Mouse (Mus musculus) ovary, postnatal 36 days (tissue): Measurements from ENCODE around the gene Rasa3.

Source experiments
- DNase-seq: peaks from one replicate; pipeline ENCODE4 v3.0.0; 2022; ENCODE audit warnings: low spot score, mixed read lengths

The Rasa3 gene

GRCm38 (mm10) chr8:13648377-13649153 lies 28.8 kb downstream of the Rasa3 start:
- no peak for DNase-seq

DNA sequence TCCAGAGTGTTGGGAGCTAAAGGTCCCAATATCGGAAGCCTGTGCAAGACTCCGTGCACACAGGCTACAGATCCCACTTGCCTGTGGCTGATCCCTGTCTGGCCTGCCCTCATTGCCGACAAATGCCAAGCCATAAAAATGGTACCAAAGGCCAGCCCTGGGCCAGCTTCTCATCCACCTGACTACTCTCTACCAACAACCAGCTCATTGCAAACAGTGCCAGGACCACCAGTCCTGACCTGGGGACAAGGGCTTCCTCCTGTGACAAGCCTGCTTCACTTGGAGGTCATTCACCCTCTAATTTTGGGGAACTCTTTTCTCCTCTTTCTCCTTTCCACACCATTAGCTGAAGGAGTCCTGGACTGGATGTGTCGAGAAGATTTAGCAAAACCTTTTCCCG lies 29.8 kb downstream of the Rasa3 start:
- DNase-seq: no peak

GRCm38 (mm10) chr8:13644932-13645676 lies 32.3 kb downstream of the Rasa3 start:
- no peak for DNase-seq

- no peak for DNase-seq
These were observed 33.2 kb downstream of the Rasa3 start for GRCm38 (mm10) chr8:13644155-13644554.

GRCm38 (mm10) chr8:13642659-13643181 lies 34.7 kb downstream of the Rasa3 start:
- no peak for DNase-seq

- peak; percentile 39 for DNase-seq
These were observed 36.2 kb downstream of the Rasa3 start for GRCm38 (mm10) chr8:13641206-13641605.

- no peak for DNase-seq
These were observed 36.9 kb downstream of the Rasa3 start for GRCm38 (mm10) chr8:13640452-13640883.

DNA sequence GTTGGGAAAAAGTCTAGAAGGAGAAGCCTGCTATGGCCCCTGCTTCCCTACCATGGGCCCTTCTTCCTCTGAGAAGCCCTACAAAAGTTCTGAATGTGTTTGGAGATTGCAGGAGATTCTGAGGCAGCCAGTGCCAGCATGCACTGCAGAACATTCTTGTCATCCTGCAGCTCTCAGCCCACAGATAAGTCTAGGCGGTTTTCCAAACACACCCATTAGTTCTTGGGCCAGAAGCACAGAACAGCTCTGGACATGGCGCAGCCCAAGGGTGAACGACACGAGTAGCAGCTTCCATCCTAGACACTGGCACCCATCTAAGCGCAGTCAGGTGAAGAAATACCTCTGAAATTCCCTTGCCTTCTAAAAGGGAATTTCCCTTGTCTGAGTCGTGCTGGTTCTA lies 44.3 kb downstream of the Rasa3 start:
- no peak for DNase-seq

DNA sequence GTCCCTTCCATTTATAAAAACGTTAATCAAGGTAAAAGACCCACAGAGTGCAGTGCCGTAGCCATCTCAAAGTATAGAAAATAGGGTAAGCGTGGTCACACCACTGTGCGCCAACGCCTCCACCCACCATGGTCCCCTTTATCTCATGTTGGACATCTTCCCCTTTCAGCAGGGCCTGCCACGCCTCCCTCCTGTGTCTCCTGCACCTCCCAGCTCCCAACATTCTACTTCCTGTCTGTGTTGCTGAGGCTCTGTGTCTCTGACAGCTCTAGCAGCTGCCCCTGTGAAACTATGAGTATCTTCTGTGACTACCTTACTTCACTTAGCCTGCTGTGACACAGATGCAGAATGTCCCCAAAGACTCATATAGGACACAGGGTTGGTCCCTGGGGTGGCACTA lies 45.1 kb downstream of the Rasa3 start:
- DNase-seq: no peak

- DNase-seq: no peak
These were observed 46.6 kb downstream of the Rasa3 start for GRCm38 (mm10) chr8:13630754-13631153.

- no peak for DNase-seq
These were observed 47.2 kb downstream of the Rasa3 start for GRCm38 (mm10) chr8:13630171-13630570.

GRCm38 (mm10) chr8:13629351-13630090 lies 47.9 kb downstream of the Rasa3 start:
- no peak for DNase-seq

DNA sequence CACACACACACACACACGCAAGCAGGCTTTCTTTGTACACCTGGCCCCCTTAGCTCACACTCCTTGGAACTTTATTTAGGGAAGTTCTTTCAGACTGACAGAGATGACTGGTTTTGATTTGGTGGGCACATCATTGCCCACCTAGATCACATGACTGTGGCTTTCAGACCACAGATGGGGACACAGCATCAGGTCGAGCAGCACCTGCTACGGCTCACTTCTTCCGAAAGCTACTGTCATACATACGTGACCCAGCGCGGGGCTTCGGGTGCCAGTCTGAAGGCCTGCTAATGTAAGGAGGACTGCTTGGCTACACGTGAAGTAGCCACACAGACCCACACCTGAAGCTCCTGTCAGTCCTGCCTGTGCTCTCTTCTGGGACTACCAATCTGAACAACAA lies 49.3 kb downstream of the Rasa3 start:
- no peak for DNase-seq

- DNase-seq: no peak
These were observed 49.8 kb downstream of the Rasa3 start for GRCm38 (mm10) chr8:13627591-13627990.

DNA sequence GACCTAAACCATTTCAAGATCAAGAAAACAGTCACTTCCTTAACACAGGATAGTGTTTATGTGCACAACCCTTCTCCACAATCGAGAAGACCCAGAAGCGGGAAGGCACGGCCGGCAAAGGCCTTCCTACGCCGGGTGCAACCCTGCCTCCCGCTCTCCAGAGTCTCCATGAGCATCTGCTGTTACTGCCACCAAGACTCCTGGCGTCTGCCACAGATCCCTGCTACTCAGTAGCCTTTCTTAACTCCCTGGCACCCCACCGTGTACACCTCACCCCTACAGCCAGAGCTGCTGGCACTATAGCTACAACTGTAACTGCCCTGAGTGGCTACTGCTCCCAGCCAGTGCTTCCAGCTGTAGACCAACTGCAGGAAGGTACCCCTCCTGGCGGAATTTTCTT lies 51.3 kb downstream of the Rasa3 start:
- no peak for DNase-seq

DNA sequence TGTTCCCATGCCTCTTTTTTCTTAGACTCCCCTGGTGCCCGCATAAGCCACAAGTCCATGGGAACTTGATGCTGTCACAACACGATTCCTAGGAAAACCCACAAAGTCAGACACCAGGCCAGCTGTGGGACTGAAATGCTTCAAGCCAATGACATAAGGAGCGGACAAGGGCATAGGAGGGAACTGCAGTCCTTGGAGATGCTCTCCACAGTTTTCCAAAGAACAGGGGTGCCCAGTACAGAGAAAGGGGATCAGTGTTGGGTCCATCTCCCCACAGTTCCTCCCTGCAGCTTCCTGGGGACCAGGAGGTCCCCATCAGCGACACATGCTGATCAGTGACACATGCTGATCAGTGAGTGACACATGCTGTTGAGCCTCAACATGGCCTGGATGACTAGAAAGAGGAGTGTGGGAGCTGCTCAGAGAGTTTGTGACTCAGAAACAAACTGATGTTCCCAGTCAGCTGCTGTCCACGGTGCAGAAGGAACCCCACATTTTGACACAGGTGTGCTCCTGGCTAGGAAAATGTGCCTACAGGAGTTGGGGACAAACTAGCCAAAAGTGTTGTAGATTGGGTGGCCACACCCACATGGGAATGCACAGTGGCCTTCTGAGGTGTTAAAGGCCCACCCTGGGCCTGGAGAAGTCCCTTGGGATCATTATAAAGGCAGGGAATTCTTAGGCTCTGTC lies 52.0 kb downstream of the Rasa3 start:
- DNase-seq: no peak

GRCm38 (mm10) chr8:13624863-13625262 lies 52.5 kb downstream of the Rasa3 start:
- peak; percentile 50 for DNase-seq

GRCm38 (mm10) chr8:13623911-13624421 lies 53.4 kb downstream of the Rasa3 start:
- peak; percentile 26 for DNase-seq

- no peak for DNase-seq
These were observed 54.2 kb downstream of the Rasa3 start for GRCm38 (mm10) chr8:13623038-13623750.

DNA sequence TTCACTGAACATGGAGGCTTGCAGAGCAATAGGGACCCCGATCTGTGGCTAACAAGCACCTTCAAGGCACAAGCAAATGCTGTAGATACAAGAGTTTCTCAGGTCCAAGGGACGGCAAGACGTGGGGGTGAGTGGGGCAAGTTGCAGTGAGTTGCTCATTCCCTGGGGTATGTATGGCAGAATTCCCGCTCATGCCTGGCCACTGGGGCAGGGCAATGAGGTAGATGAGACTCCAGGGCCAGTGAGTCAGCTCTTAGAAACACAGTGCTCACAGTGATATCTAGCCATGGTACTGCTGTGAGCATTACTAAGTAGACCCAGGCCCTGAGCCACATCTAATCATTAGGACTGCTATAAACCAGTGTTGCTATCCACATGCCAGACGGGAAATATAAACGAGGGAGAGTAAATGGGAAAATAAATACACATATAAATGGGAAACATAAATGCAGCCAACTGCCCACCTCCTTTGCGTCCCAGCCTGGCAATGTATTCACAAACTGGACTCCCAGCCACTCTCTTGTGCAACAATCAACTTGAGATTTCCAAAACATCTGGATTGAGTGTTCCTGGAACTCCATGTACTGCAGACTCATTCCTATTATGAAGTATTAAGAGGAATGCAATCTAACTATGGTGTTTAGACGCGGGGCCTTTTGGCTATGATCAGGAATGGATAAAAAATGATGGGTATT lies 57.0 kb downstream of the Rasa3 start:
- DNase-seq: no peak
